ENCODE assay signal across 10 mouse cellular contexts in the genomic region with DNA sequence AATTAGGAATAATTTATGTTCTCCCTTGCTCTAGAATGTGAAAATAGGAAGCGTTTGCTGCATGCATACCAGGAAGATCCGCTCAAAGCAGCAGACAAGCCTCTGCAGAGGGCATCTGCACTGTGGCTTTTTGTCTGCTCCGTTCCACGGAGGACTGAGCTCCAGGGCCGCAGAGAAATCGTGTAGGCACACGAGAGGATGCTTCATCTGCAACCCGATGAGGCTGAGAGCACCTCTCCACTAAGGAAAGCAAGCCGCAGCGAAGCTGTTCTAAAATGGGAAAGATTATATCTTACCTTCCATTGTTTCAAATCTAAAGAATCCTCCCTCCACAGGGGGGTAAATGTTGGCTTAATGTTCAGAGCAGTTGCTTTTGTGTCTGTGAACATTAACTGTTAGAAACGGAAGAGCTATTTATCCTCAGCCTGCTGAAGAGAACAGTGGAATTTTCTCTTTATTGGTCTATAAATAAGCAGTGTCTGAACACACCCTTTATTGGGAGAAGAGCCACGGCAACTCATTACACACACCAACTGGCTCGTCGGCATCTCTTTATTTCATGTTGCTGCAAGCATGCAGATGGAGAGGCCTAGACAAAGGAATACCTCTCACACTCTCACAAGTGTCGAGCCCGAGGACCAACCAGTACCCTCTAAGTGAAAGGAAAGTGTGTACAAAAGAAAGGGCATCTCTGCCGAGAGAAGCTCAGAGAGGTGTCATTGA.
DNase-seq lines count a peak whose midpoint lies in the region; ATAC-seq lines count a peak whose summit lies in the region.
"Had no signal": no experiment of that assay in that cellular context is flagged by ENCODE, and none has a peak within 500 bp of the region (broad histone marks: within the 10 kb centered on the region; RNA-seq: fewer than 3 reads in every experiment).

No protein-coding gene starts in this region.

- WGBS in kidney, embryonic 15.5 days = 23% methylated on average over 17 of the region's 17 CpGs
- WGBS in embryonic facial prominence, embryonic 14.5 days = 57% methylated on average over 17 of the region's 17 CpGs

- no peaks in the 10 kb centered on the region for H3K27me3 ChIP-seq in kidney, embryonic 15.5 days
- no peaks in the 10 kb centered on the region for H3K27me3 ChIP-seq in embryonic facial prominence, embryonic 14.5 days (replicated peaks; ENCODE audit: control insufficient read depth, insufficient read depth, low read length)

- no peak; the same call in 1 of the 2 replicates for ATAC-seq in kidney, embryonic 15.5 days (replicated peaks; ENCODE audit: low FRiP score)
- ATAC-seq in embryonic facial prominence, embryonic 14.5 days (ENCODE audit: low read depth) = no peak

- no peaks in the 10 kb centered on the region for H3K9me3 ChIP-seq in kidney, embryonic 15.5 days (replicated peaks)
- H3K9me3 ChIP-seq in embryonic facial prominence, embryonic 14.5 days (ENCODE audit: control insufficient read depth, low read length) = no peaks in the 10 kb centered on the region

- peaks cover 20% of the 10 kb centered on the region for H3K4me1 ChIP-seq in kidney, embryonic 15.5 days
- peaks cover 6% of the 10 kb centered on the region; the same call in 1 of the 2 replicates for H3K4me1 ChIP-seq in embryonic facial prominence, embryonic 14.5 days (ENCODE audit: control insufficient read depth, insufficient read depth, low read length)

- H3K27ac ChIP-seq in kidney, embryonic 15.5 days = peak overlapping the region; percentile 51
- H3K27ac ChIP-seq in embryonic facial prominence, embryonic 14.5 days (replicated peaks; ENCODE audit: low read depth, low read length) = 0 out of 2 replicates have a peak overlapping the region, but pooled peaks have one; percentile 24
- H3K27ac ChIP-seq: liver, embryonic 14.5 days had no signal

- DNase-seq in kidney, adult 18-20 months = no peak
- DNase-seq in Muller cell, postnatal 12 days (ENCODE audit: inconsistent ontology term) = peak; percentile 57
- peak; percentile 38 for DNase-seq in embryonic facial prominence, embryonic 14.5 days (ENCODE audit: low spot score)
- peak; percentile 26 to 33 for DNase-seq in layer of hippocampus, postnatal 10 days (ENCODE audit: low spot score in 2 of 2)
- no peak for DNase-seq in T-cell, adult 2 months (ENCODE audit: low spot score)
- no peak for DNase-seq in heart, postnatal 25 days (ENCODE audit: low spot score)
- no peak for DNase-seq in urinary bladder, postnatal 25 days (ENCODE audit: low spot score)
- DNase-seq: gastrocnemius, postnatal 25 days had no signal

- H3K36me3 ChIP-seq in kidney, embryonic 15.5 days = no peaks in the 10 kb centered on the region
- H3K36me3 ChIP-seq in embryonic facial prominence, embryonic 14.5 days (ENCODE audit: control insufficient read depth, insufficient read depth, low read length) = no peaks in the 10 kb centered on the region

- H3K4me2 ChIP-seq in kidney, embryonic 15.5 days = peak overlapping the region; percentile 25
- H3K4me2 ChIP-seq in embryonic facial prominence, embryonic 14.5 days (ENCODE audit: low read depth, low read length) = no peak overlapping the region

- H3K9ac ChIP-seq in kidney, embryonic 15.5 days = no peak overlapping the region
- no peak overlapping the region for H3K9ac ChIP-seq in embryonic facial prominence, embryonic 14.5 days (ENCODE audit: low read depth, low read length)
- H3K9ac ChIP-seq: liver, embryonic 14.5 days had no signal

- H3K4me3 ChIP-seq in kidney, embryonic 15.5 days (replicated peaks) = no peak overlapping the region
- H3K4me3 ChIP-seq in embryonic facial prominence, embryonic 14.5 days (ENCODE audit: low read depth, low read length) = no peak overlapping the region

- intact Hi-C loops in heart, postnatal 25 days (cut with DNase I) = no loop called here

Comparison
In these comparisons a context has a peak if more than half of its experiments do, and no peak if none do; other contexts are left out.
1. DNase-seq: peak in Muller cell, postnatal 12 days (single experiment), embryonic facial prominence, embryonic 14.5 days (single experiment) and layer of hippocampus, postnatal 10 days (2 of 2); none in kidney, adult 18-20 months (single experiment), T-cell, adult 2 months (single experiment), heart, postnatal 25 days (single experiment) and urinary bladder, postnatal 25 days (single experiment).